Mouse (Mus musculus): ENCODE measurements around the gene Lsmem1. TPM values are rescaled to one million over a fixed set of nuclear protein-coding genes. Genes with fewer than 3 reads are reported as not detected.

Lsmem1 gene
- polyA plus RNA-seq, 1 experiment from 2014 or later, result 0.09 TPM

- ATAC-seq (ENCODE audit: insufficient read depth), result no peak
- 82% methylated on average over 9 of the region's 9 CpGs for WGBS (ENCODE audit: insufficient replicate concordance)
- H3K4me2 ChIP-seq, result peak overlapping the region; percentile 95
- H3K4me3 ChIP-seq (replicated peaks), result peak overlapping the region; percentile 97; the same call in 1 of the 2 replicates
- no peaks in the 10 kb centered on the region for H3K9me3 ChIP-seq (replicated peaks)
- no peaks in the 10 kb centered on the region for H3K36me3 ChIP-seq (replicated peaks)
- H3K27me3 ChIP-seq, result no peaks in the 10 kb centered on the region
- no peak overlapping the region for H3K27ac ChIP-seq (replicated peaks)
- H3K4me1 ChIP-seq (replicated peaks), result peaks cover 32% of the 10 kb centered on the region
- no peak overlapping the region for H3K9ac ChIP-seq
These were observed 25.0 kb upstream of the Lsmem1 start for GRCm38 (mm10) chr12:40224171-40224880.

- ATAC-seq (ENCODE audit: insufficient read depth), result no peak
- Histone ChIP-seq H3K27ac (replicated peaks) (peak overlapping the region; percentile 45; the same call in 1 of the 2 replicates), H3K4me3 (replicated peaks) (peak overlapping the region; percentile 97), H3K36me3 (replicated peaks) (no peaks in the 10 kb centered on the region), H3K27me3 (no peaks in the 10 kb centered on the region), H3K4me2 (peak overlapping the region; percentile 95), H3K9ac (peak overlapping the region; percentile 45), H3K4me1 (replicated peaks) (peaks cover 32% of the 10 kb centered on the region), H3K9me3 (replicated peaks) (no peaks in the 10 kb centered on the region)
- 39% methylated on average over 10 of the region's 10 CpGs for WGBS (ENCODE audit: insufficient replicate concordance)
These were observed 24.4 kb upstream of the Lsmem1 start for GRCm38 (mm10) chr12:40223676-40224075.

DNA sequence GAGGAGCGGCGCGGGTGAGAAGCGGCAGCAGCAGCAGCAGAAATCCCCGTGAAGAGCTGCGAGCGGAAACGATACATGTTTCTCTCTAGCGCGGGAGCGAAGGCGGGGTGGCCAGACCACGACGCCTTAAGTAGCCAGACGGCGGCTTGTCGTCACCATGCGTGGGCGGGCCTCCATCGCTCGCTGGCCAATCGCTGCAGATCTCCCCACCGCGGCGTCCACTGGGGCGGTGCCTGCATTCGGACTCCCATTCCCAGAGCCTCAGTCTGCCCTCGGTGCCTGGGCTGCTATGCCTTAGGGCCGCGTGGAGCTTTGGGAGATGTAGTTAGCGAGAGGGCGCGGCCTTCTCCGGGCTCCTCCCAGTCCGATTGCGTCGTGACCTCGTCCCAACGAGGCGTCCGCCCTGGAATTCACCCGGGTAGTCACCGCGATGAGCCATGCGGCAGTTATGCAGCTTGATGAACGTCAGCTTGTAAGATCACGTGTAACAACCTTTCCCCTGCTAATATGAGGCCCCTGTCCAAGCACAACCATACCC lies 23.9 kb upstream of the Lsmem1 start:
- peak overlapping the region; percentile 95 for H3K4me2 ChIP-seq
- 0% methylated on average over 47 of the region's 47 CpGs for WGBS (ENCODE audit: insufficient replicate concordance)
- peak; percentile 96 for ATAC-seq (ENCODE audit: insufficient read depth)

DNA sequence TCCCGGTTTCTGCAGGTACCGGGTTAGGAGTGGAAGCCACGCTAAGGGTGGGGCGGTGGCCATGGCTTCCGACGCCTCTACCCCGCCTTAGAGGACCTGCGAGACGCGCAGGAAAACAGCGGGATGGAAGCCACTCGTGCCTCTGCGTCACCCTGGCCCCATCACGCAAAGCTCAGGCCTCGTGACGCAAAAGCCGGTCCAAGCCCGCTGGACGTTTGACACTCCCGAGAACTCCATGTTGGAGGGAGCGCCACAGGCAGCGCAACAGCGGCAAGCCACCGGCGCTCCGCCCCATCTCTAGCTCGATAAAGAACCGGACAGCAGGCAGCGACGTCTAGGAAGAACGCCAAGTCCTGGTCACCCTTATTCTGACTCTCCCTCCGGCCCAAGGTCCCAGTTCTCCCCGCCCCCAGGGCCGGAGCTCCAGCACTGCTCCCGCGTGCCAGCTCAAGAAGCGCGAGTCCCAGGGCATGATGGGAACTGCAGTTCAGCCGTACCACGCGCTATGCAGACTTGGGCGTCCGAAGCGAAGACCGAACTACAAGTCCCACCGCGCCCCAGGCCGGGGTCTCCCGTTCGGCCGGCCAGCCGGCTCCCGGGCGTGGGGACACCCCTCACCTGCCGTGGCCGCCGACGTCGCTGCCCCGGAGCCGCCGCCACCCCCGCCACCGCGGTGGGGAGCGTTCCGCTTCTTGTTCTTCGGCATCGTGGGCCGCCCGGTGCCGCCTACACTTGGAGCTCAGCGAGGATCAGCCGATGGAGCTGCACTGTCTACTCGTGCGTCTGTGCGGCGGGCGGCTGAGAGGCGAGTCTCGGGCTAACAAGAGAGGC lies 23.2 kb upstream of the Lsmem1 start:
- peaks cover 37% of the 10 kb centered on the region for H3K4me1 ChIP-seq (replicated peaks)
- H3K4me3 ChIP-seq (replicated peaks), result peak overlapping the region; percentile 97
- WGBS (ENCODE audit: insufficient replicate concordance), result under 1% methylated on average over 81 of the region's 81 CpGs
- peaks cover 5% of the 10 kb centered on the region; the same call in 1 of the 2 replicates for H3K36me3 ChIP-seq (replicated peaks)
- H3K9ac ChIP-seq, result peak overlapping the region; percentile 87
- no peaks in the 10 kb centered on the region for H3K27me3 ChIP-seq
- ATAC-seq (ENCODE audit: insufficient read depth), result peak; percentile 88
- no peaks in the 10 kb centered on the region for H3K9me3 ChIP-seq (replicated peaks)
- peak overlapping the region; percentile 95 for H3K4me2 ChIP-seq
- H3K27ac ChIP-seq (replicated peaks), result peak overlapping the region; percentile 91

More for the DNA sequence above, 23.9 kb upstream of the Lsmem1 start:
- no peaks in the 10 kb centered on the region for H3K9me3 ChIP-seq (replicated peaks)
- peaks cover under 1% of the 10 kb centered on the region; the same call in 1 of the 2 replicates for H3K36me3 ChIP-seq (replicated peaks)
- peak overlapping the region; percentile 97 for H3K4me3 ChIP-seq (replicated peaks)
- no peaks in the 10 kb centered on the region for H3K27me3 ChIP-seq
- peak overlapping the region; percentile 87 for H3K9ac ChIP-seq
- H3K27ac ChIP-seq (replicated peaks), result peak overlapping the region; percentile 91
- peaks cover 32% of the 10 kb centered on the region for H3K4me1 ChIP-seq (replicated peaks)

DNA sequence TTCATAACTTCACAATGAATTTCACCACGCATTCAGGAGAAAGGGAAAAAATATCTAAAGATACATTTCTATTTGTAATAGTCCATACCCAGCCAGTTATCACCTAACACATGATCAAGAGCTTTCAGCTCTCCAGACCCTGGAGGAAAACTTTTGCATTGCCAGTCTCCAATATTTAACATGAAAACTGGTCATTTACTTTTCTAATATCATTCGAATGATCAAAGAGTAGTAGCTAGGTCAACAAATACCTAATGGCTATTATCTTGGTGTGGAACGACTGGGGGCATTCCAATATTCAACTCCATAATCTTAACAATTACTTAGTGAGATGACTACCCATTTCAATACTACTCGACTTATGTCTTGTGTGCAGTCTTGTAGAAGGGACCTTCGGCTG lies 22.3 kb upstream of the Lsmem1 start:
- H3K4me3 ChIP-seq (replicated peaks), result peak overlapping the region; percentile 97
- 7% methylated on average over 5 of the region's 5 CpGs for WGBS (ENCODE audit: insufficient replicate concordance)
- H3K27me3 ChIP-seq, result no peaks in the 10 kb centered on the region
- peak overlapping the region; percentile 95 for H3K4me2 ChIP-seq
- peak overlapping the region; percentile 87 for H3K9ac ChIP-seq
- H3K9me3 ChIP-seq (replicated peaks), result no peaks in the 10 kb centered on the region
- ATAC-seq (ENCODE audit: insufficient read depth), result no peak
- peak overlapping the region; percentile 91 for H3K27ac ChIP-seq (replicated peaks)
- peaks cover 10% of the 10 kb centered on the region for H3K36me3 ChIP-seq (replicated peaks)
- peaks cover 37% of the 10 kb centered on the region for H3K4me1 ChIP-seq (replicated peaks)

- Histone ChIP-seq H3K27ac (replicated peaks) (no peak overlapping the region), H3K9ac (peak overlapping the region; percentile 87; the same call in 1 of the 2 replicates), H3K27me3 (no peaks in the 10 kb centered on the region), H3K36me3 (replicated peaks) (peaks cover 17% of the 10 kb centered on the region), H3K4me2 (peak overlapping the region; percentile 95), H3K4me1 (replicated peaks) (peaks cover 37% of the 10 kb centered on the region), H3K4me3 (replicated peaks) (peak overlapping the region; percentile 97), H3K9me3 (replicated peaks) (no peaks in the 10 kb centered on the region)
- no peak for ATAC-seq (ENCODE audit: insufficient read depth)
- WGBS (ENCODE audit: insufficient replicate concordance), result 13% methylated on average over 3 of the region's 3 CpGs
These were observed 21.6 kb upstream of the Lsmem1 start for GRCm38 (mm10) chr12:40220896-40221295.

DNA sequence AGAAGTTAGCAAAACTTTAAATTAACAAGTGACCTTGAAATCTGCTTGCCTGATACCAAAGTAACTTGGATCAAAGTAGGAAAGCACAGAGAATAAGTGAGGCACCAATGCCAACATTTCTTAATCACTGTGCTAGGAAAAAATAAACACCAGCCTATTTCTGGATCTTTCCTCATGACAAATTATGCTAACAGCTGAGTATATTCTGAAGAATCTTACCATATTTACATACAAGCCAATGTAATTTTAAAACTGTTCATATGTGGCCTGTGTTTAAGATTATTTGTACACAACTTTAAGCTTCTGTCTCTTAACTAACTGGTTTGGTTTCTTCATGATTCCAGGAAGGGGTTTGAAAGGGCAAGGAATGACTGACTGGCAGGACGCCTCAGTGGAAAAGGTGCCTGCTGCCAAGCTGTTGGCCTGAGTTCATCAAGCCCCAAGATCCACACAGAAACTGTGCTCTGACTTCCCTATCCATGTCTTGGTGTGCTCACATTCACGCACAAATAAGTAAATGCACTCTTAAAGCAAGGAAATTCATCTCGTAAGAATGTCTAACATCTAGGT lies 20.8 kb upstream of the Lsmem1 start:
- H3K9ac ChIP-seq, result no peak overlapping the region
- peak overlapping the region; percentile 9 for H3K4me3 ChIP-seq (replicated peaks)
- 52% methylated on average over 3 of the region's 3 CpGs for WGBS (ENCODE audit: insufficient replicate concordance)
- no peaks in the 10 kb centered on the region for H3K9me3 ChIP-seq (replicated peaks)
- H3K36me3 ChIP-seq (replicated peaks), result peaks cover 25% of the 10 kb centered on the region
- H3K27ac ChIP-seq (replicated peaks), result no peak overlapping the region
- ATAC-seq (ENCODE audit: insufficient read depth), result no peak
- H3K4me1 ChIP-seq (replicated peaks), result peaks cover 37% of the 10 kb centered on the region
- H3K4me2 ChIP-seq, result peak overlapping the region; percentile 95
- H3K27me3 ChIP-seq, result no peaks in the 10 kb centered on the region

GRCm38 (mm10) chr12:40218430-40218945 lies 19.2 kb upstream of the Lsmem1 start:
- H3K9me3 ChIP-seq (replicated peaks), result no peaks in the 10 kb centered on the region
- peaks cover 27% of the 10 kb centered on the region for H3K4me1 ChIP-seq (replicated peaks)
- H3K27ac ChIP-seq (replicated peaks), result no peak overlapping the region
- no peaks in the 10 kb centered on the region for H3K27me3 ChIP-seq
- no peak for ATAC-seq (ENCODE audit: insufficient read depth)
- peaks cover 41% of the 10 kb centered on the region for H3K36me3 ChIP-seq (replicated peaks)
- H3K4me2 ChIP-seq, result no peak overlapping the region
- no peak overlapping the region for H3K9ac ChIP-seq
- H3K4me3 ChIP-seq (replicated peaks), result no peak overlapping the region
- WGBS (ENCODE audit: insufficient replicate concordance), result 42% methylated on average over 2 of the region's 2 CpGs

- no peak for ATAC-seq (ENCODE audit: insufficient read depth)
- Histone ChIP-seq H3K27ac (replicated peaks) (no peak overlapping the region), H3K36me3 (replicated peaks) (peaks cover 47% of the 10 kb centered on the region), H3K4me3 (replicated peaks) (no peak overlapping the region), H3K9ac (no peak overlapping the region), H3K4me2 (no peak overlapping the region), H3K27me3 (no peaks in the 10 kb centered on the region), H3K4me1 (replicated peaks) (peaks cover 25% of the 10 kb centered on the region), H3K9me3 (replicated peaks) (no peaks in the 10 kb centered on the region)
- 86% methylated on average over 2 of the region's 2 CpGs for WGBS (ENCODE audit: insufficient replicate concordance)
These were observed 18.5 kb upstream of the Lsmem1 start for GRCm38 (mm10) chr12:40217776-40218175.

GRCm38 (mm10) chr12:40214888-40215876 lies 15.9 kb upstream of the Lsmem1 start:
- H3K9me3 ChIP-seq (replicated peaks), result no peaks in the 10 kb centered on the region
- no peak overlapping the region for H3K4me2 ChIP-seq
- H3K27ac ChIP-seq (replicated peaks), result no peak overlapping the region
- peaks cover 8% of the 10 kb centered on the region for H3K4me1 ChIP-seq (replicated peaks)
- H3K27me3 ChIP-seq, result no peaks in the 10 kb centered on the region
- H3K4me3 ChIP-seq (replicated peaks), result no peak overlapping the region
- ATAC-seq (ENCODE audit: insufficient read depth), result no peak
- H3K9ac ChIP-seq, result no peak overlapping the region
- WGBS (ENCODE audit: insufficient replicate concordance), result 81% methylated on average over 15 of the region's 15 CpGs
- H3K36me3 ChIP-seq (replicated peaks), result peaks cover 69% of the 10 kb centered on the region

All from liver, embryonic 15.5 days (tissue).